Mouse (Mus musculus): ENCODE measurements around the gene 4833427G06Rik. TPM values are rescaled to one million over a fixed set of nuclear protein-coding genes. Genes with fewer than 3 reads are reported as not detected.
"Not testable (repeated sequence)": the region's sequence is repeated elsewhere in the genome, so short reads cannot be mapped to it uniquely, and the experiment has no call there.

The 4833427G06Rik gene
- 0.88 and 1.5 TPM in 2 replicates for polyA plus RNA-seq (2014; fragmentation: Nextera tagmentation; extraction: Ambion mirVana)

DNA sequence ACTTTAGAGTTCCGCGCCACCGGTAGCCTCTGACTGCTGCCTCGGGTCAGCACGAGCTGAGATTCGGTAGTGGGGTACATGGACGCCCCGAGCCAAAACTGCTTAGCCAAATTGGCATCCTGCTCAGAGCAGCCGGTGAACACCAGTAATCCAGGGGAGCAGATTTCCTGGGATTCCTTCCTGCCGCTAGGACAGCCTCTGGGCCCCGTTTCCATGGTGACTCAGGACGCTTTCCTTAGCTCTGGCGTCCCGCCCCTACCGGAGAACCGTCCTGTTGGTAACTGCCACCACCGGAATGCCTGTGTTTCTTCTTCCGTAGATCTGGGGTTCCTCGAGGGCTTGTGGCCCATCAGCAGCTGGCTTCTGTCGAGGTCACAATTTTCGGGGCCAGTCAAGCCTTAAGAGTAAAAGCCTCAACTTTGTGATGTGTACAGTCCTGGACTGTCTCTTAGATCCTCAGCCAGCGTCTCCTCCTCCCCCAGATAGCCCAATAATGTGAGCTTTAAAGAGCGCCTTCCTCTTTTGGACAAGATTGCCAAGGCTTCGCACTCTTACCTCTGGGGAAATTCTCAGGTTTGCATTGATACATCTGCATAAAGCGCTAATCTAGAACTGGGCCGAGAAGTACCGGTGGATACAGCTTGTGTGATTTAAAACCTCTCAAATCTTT lies at the start of gene 4833427G06Rik:
Gene 4833427G06Rik (minus strand): TSS at position 323 of the 670 bp plus-strand sequence.
- 11% methylated on average over 27 of the region's 27 CpGs for WGBS
- Histone ChIP-seq H3K36me3 (ENCODE audit: control insufficient read depth, insufficient read depth, low read length) (no peaks in the 10 kb centered on the region), H3K9ac (ENCODE audit: low read depth, low read length) (no peak within 1 kb of the TSS), H3K27ac (ENCODE audit: low read depth, low read length) (no peak within 1 kb of the TSS), H3K4me1 (replicated peaks; ENCODE audit: control insufficient read depth, insufficient read depth, low read length) (peaks cover 4% of the 10 kb centered on the region; the same call in 1 of the 2 replicates), H3K27me3 (ENCODE audit: control insufficient read depth, insufficient read depth, low read length) (0 out of 2 replicates have a peak, but pooled peaks cover 2% of the 10 kb centered on the region), H3K9me3 (ENCODE audit: control insufficient read depth, low read length) (no peaks in the 10 kb centered on the region), H3K4me3 (ENCODE audit: low read depth, low read length) (peak within 1 kb of the TSS; percentile 60), H3K4me2 (replicated peaks; ENCODE audit: low read depth, low read length) (peak within 1 kb of the TSS; percentile 100)
- DNase-seq (ENCODE audit: low spot score) (peak; percentile 85), ATAC-seq (ENCODE audit: low FRiP score) (peak; percentile 77; the same call in 1 of the 2 replicates)

DNA sequence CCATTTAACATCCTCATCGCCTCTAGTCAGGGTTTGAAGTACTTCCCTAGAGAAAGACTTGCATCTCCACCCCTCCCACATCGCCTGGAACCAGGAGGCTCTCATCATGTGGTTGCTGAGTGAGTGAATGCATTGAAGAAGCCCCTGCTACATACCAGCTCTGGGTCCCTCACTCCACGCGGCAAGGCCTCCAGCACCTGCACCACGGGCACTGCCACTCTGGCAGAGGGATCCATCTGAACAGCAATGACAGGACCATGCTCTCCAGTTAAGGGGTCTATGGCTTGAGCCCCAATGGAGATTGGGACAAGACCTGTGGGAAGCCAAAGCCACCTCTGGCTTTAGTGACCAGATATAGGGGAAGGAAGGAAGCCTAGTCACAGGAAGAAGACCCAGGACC lies 45.4 kb upstream of the 4833427G06Rik start:
- H3K27ac ChIP-seq (ENCODE audit: low read depth, low read length): no peak overlapping the region
- H3K9me3 ChIP-seq (ENCODE audit: control insufficient read depth, low read length): no peaks in the 10 kb centered on the region
- H3K4me2 ChIP-seq (replicated peaks; ENCODE audit: low read depth, low read length): no peak overlapping the region
- H3K4me3 ChIP-seq (ENCODE audit: low read depth, low read length): no peak overlapping the region
- no peak overlapping the region for H3K9ac ChIP-seq (ENCODE audit: low read depth, low read length)
- DNase-seq (ENCODE audit: low spot score): no peak
- no peaks in the 10 kb centered on the region; the same call in 1 of the 2 replicates for H3K27me3 ChIP-seq (ENCODE audit: control insufficient read depth, insufficient read depth, low read length)
- WGBS: 85% methylated on average over 5 of the region's 5 CpGs
- ATAC-seq (ENCODE audit: low FRiP score): no peak
- no peaks in the 10 kb centered on the region for H3K4me1 ChIP-seq (replicated peaks; ENCODE audit: control insufficient read depth, insufficient read depth, low read length)
- no peaks in the 10 kb centered on the region for H3K36me3 ChIP-seq (ENCODE audit: control insufficient read depth, insufficient read depth, low read length)

DNA sequence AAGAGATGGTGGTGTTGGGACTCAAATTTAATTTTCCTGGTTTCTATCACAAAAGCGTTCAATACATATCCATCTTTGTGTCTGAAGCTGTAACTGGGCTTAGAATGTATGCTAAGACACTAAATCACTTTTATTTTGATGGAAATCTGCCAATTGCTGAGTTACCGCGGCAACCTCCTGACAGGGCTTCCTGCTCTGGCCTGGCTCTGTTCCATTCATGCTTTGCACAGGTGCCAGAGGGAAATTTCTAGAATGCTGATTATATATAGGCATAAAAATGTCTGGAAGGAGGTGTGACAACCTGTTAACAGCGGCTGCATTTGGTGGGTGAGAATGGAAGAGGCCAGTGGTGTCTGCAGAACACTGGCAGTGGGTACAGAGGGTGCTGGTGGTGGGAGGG lies 44.6 kb upstream of the 4833427G06Rik start:
- ATAC-seq (ENCODE audit: low FRiP score) (no peak), DNase-seq (ENCODE audit: low spot score) (no peak)
- no peaks in the 10 kb centered on the region for H3K36me3 ChIP-seq (ENCODE audit: control insufficient read depth, insufficient read depth, low read length)
- no peak overlapping the region for H3K4me2 ChIP-seq (replicated peaks; ENCODE audit: low read depth, low read length)
- no peaks in the 10 kb centered on the region for H3K4me1 ChIP-seq (replicated peaks; ENCODE audit: control insufficient read depth, insufficient read depth, low read length)
- H3K27ac ChIP-seq (ENCODE audit: low read depth, low read length): no peak overlapping the region
- no peak overlapping the region for H3K4me3 ChIP-seq (ENCODE audit: low read depth, low read length)
- WGBS: 93% methylated on average over 4 of the region's 4 CpGs
- H3K9ac ChIP-seq (ENCODE audit: low read depth, low read length): no peak overlapping the region
- no peaks in the 10 kb centered on the region for H3K9me3 ChIP-seq (ENCODE audit: control insufficient read depth, low read length)
- no peaks in the 10 kb centered on the region; the same call in 1 of the 2 replicates for H3K27me3 ChIP-seq (ENCODE audit: control insufficient read depth, insufficient read depth, low read length)

DNA sequence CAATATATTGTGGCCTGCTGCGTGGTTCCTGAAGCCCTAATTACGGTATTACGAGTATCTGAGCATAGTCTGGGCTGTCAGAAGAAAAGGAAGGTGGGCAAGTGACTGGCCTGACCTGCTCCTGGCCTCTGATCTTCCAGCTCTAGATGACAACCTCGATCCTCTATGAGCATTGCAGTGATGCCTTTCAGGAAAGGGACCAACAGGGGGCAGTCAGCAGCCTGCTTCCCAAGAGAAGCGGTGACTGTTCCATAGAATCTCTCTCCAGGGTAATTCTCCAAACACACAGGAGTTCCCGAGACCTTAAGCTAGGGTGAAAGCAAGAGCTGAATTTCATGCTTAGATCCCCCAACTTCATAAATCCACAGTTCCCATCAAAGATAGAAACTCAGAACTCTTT lies 42.3 kb upstream of the 4833427G06Rik start:
- Histone ChIP-seq H3K27ac (ENCODE audit: low read depth, low read length) (no peak overlapping the region), H3K27me3 (ENCODE audit: control insufficient read depth, insufficient read depth, low read length) (no peaks in the 10 kb centered on the region), H3K9ac (ENCODE audit: low read depth, low read length) (no peak overlapping the region), H3K36me3 (ENCODE audit: control insufficient read depth, insufficient read depth, low read length) (no peaks in the 10 kb centered on the region), H3K4me2 (replicated peaks; ENCODE audit: low read depth, low read length) (no peak overlapping the region), H3K4me3 (ENCODE audit: low read depth, low read length) (no peak overlapping the region), H3K9me3 (ENCODE audit: control insufficient read depth, low read length) (no peaks in the 10 kb centered on the region), H3K4me1 (replicated peaks; ENCODE audit: control insufficient read depth, insufficient read depth, low read length) (no peaks in the 10 kb centered on the region)
- DNase-seq (ENCODE audit: low spot score): no peak
- ATAC-seq (ENCODE audit: low FRiP score): no peak
- WGBS: 72% methylated on average over 6 of the region's 6 CpGs

GRCm38 (mm10) chr9:51143437-51143836 lies 41.6 kb upstream of the 4833427G06Rik start:
- no peak overlapping the region for H3K9ac ChIP-seq (ENCODE audit: low read depth, low read length)
- H3K27ac ChIP-seq (ENCODE audit: low read depth, low read length): no peak overlapping the region
- DNase-seq (ENCODE audit: low spot score) (no peak), ATAC-seq (ENCODE audit: low FRiP score) (no peak)
- 79% methylated on average over 1 of the region's 1 CpGs for WGBS
- H3K4me2 ChIP-seq (replicated peaks; ENCODE audit: low read depth, low read length): no peak overlapping the region
- H3K36me3 ChIP-seq (ENCODE audit: control insufficient read depth, insufficient read depth, low read length): no peaks in the 10 kb centered on the region
- H3K27me3 ChIP-seq (ENCODE audit: control insufficient read depth, insufficient read depth, low read length): no peaks in the 10 kb centered on the region
- no peak overlapping the region for H3K4me3 ChIP-seq (ENCODE audit: low read depth, low read length)
- no peaks in the 10 kb centered on the region for H3K9me3 ChIP-seq (ENCODE audit: control insufficient read depth, low read length)
- H3K4me1 ChIP-seq (replicated peaks; ENCODE audit: control insufficient read depth, insufficient read depth, low read length): no peaks in the 10 kb centered on the region

- Histone ChIP-seq H3K4me1 (replicated peaks; ENCODE audit: control insufficient read depth, insufficient read depth, low read length) (no peaks in the 10 kb centered on the region), H3K27me3 (ENCODE audit: control insufficient read depth, insufficient read depth, low read length) (no peaks in the 10 kb centered on the region), H3K27ac (ENCODE audit: low read depth, low read length) (no peak overlapping the region), H3K9me3 (ENCODE audit: control insufficient read depth, low read length) (no peaks in the 10 kb centered on the region), H3K9ac (ENCODE audit: low read depth, low read length) (no peak overlapping the region), H3K36me3 (ENCODE audit: control insufficient read depth, insufficient read depth, low read length) (no peaks in the 10 kb centered on the region), H3K4me2 (replicated peaks; ENCODE audit: low read depth, low read length) (no peak overlapping the region), H3K4me3 (ENCODE audit: low read depth, low read length) (no peak overlapping the region)
- DNase-seq (ENCODE audit: low spot score): no peak
- ATAC-seq (ENCODE audit: low FRiP score): no peak
- 75% methylated on average over 3 of the region's 3 CpGs for WGBS
Observed at GRCm38 (mm10) chr9:51140711-51141110, 38.8 kb upstream of the 4833427G06Rik start.

GRCm38 (mm10) chr9:51139401-51139800 lies 37.5 kb upstream of the 4833427G06Rik start:
- H3K9me3 ChIP-seq (ENCODE audit: control insufficient read depth, low read length); H3K27ac ChIP-seq (ENCODE audit: low read depth, low read length); H3K27me3 ChIP-seq (ENCODE audit: control insufficient read depth, insufficient read depth, low read length); H3K36me3 ChIP-seq (ENCODE audit: control insufficient read depth, insufficient read depth, low read length); ATAC-seq (ENCODE audit: low FRiP score); DNase-seq (ENCODE audit: low spot score); H3K4me1 ChIP-seq (replicated peaks; ENCODE audit: control insufficient read depth, insufficient read depth, low read length); H3K4me3 ChIP-seq (ENCODE audit: low read depth, low read length); H3K4me2 ChIP-seq (replicated peaks; ENCODE audit: low read depth, low read length); H3K9ac ChIP-seq (ENCODE audit: low read depth, low read length): not testable (repeated sequence)
- 77% methylated on average over 1 of the region's 1 CpGs for WGBS

DNA sequence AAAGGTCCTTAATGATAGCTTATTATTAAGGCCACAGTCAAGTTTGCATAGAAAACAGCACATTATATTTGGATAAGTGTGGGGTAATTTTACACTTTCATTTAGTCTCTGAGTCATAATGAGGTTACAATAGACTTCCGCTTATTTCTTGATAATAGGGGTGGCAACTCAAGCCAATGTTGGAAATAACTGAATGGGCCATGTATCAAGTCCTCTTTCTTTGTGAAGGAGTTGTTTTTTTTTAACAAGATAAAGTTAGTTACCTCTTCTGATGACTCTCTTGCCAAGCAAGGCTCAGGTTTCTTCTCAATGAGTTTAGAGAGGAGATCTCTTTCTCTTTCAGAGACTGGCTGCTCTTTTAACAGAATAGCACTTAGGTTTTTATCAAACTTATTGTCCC lies 36.4 kb upstream of the 4833427G06Rik start:
- DNase-seq (ENCODE audit: low spot score) (no peak), ATAC-seq (ENCODE audit: low FRiP score) (no peak)
- 96% methylated on average over 1 of the region's 1 CpGs for WGBS
- no peaks in the 10 kb centered on the region for H3K27me3 ChIP-seq (ENCODE audit: control insufficient read depth, insufficient read depth, low read length)
- no peaks in the 10 kb centered on the region for H3K4me1 ChIP-seq (replicated peaks; ENCODE audit: control insufficient read depth, insufficient read depth, low read length)
- H3K9me3 ChIP-seq (ENCODE audit: control insufficient read depth, low read length): no peaks in the 10 kb centered on the region
- H3K27ac ChIP-seq (ENCODE audit: low read depth, low read length): no peak overlapping the region
- no peak overlapping the region for H3K9ac ChIP-seq (ENCODE audit: low read depth, low read length)
- H3K4me3 ChIP-seq (ENCODE audit: low read depth, low read length): no peak overlapping the region
- no peaks in the 10 kb centered on the region for H3K36me3 ChIP-seq (ENCODE audit: control insufficient read depth, insufficient read depth, low read length)
- no peak overlapping the region for H3K4me2 ChIP-seq (replicated peaks; ENCODE audit: low read depth, low read length)

DNA sequence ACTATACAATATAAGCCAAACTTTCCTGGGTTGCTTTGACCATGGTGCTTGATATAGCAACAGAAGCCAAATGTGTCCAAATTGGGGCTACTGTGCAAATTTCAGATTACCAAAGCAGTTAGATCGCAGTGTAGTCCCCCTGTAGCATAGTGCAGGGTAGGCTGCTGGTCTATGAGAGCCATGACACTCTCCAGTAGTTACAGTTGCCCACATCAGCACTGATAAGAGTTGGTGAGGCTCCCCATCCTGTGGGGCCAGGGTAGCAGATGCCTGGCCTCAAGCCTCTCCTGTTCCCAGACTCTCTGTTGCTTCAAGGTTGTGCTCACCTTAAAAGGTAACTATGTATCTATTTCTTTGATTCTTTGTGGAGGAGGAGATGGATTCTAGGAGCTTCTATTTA lies 36.0 kb upstream of the 4833427G06Rik start:
- Histone ChIP-seq H3K27ac (ENCODE audit: low read depth, low read length) (no peak overlapping the region), H3K9me3 (ENCODE audit: control insufficient read depth, low read length) (no peaks in the 10 kb centered on the region), H3K4me1 (replicated peaks; ENCODE audit: control insufficient read depth, insufficient read depth, low read length) (no peaks in the 10 kb centered on the region), H3K4me3 (ENCODE audit: low read depth, low read length) (no peak overlapping the region), H3K27me3 (ENCODE audit: control insufficient read depth, insufficient read depth, low read length) (no peaks in the 10 kb centered on the region), H3K36me3 (ENCODE audit: control insufficient read depth, insufficient read depth, low read length) (no peaks in the 10 kb centered on the region), H3K9ac (ENCODE audit: low read depth, low read length) (no peak overlapping the region), H3K4me2 (replicated peaks; ENCODE audit: low read depth, low read length) (no peak overlapping the region)
- ATAC-seq (ENCODE audit: low FRiP score) (no peak), DNase-seq (ENCODE audit: low spot score) (no peak)
- 97% methylated on average over 1 of the region's 1 CpGs for WGBS
